Mouse (Mus musculus) E14TG2a.4 (cell line): ENCODE measurements around the gene Gm20449.
"Not testable (repeated sequence)": the region's sequence is repeated elsewhere in the genome, so short reads cannot be mapped to it uniquely, and the experiment has no call there.

Source experiments
- CTCF ChIP-seq: conservative IDR thresholded peaks from 2 replicates; pipeline ENCODE4 v1.5.1; 2014; ENCODE audit warnings: low read length
- NANOG ChIP-seq: IDR thresholded peaks from 2 replicates; pipeline ENCODE4 v1.6.1; 2014; ENCODE audit warnings: borderline replicate concordance, low read length, mixed read lengths
- POU5F1 ChIP-seq: IDR thresholded peaks from 2 replicates; pipeline ENCODE4 v1.6.1; 2014; ENCODE audit warnings: low read length, borderline replicate concordance

DNA sequence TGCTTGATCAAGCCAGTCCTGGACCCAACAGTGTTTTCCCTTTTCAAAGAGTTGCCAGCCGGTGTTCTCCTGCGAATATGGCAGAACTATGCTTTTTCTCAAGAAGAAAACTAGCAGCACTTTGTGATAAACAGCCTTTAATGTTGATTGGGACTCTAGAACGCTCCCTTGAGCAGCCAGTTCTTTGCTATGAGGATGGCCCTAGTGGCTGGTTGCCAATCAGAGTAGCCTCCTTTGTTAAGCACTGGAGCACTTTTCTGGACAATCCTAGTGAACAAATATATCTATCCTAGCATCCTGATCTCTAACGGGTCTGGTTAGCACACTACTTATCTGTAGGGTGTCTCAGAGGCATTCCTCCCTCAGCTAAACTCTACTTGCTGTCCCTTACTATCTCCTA, 753 bp downstream of the Gm20449 start:
- TF ChIP-seq CTCF, NANOG, POU5F1: not testable (repeated sequence)
